Comparison of ENCODE assay signal across 9 mouse cellular contexts in genomic region chr7:46918678-46919371, GRCm38 (mm10). TPM values are rescaled to one million over a fixed set of nuclear protein-coding genes. Genes with fewer than 3 reads are reported as not detected.
DNase-seq lines count a peak whose midpoint lies in the region; ATAC-seq and TF ChIP-seq lines count a peak whose summit lies in the region.
"Had no signal": no experiment of that assay in that cellular context is flagged by ENCODE, and none has a peak within 500 bp of the region (broad histone marks: within the 10 kb centered on the region; RNA-seq: fewer than 3 reads in every experiment).

No protein-coding gene starts in this region.

- peak overlapping the region; percentile 96 for H3K4me3 ChIP-seq in heart, embryonic 16.5 days (ENCODE audit: low read length)
- peak overlapping the region; percentile 86 to 95 for H3K4me3 ChIP-seq in MEL (ENCODE audit: control insufficient read depth in 1 of 2, insufficient read depth in 1 of 2, low read depth in 2 of 2, low read length in 2 of 2)
- peak overlapping the region; percentile 90 for H3K4me3 ChIP-seq in forebrain, embryonic 11.5 days (ENCODE audit: low read depth, low read length)
- peak overlapping the region; percentile 99 for H3K4me3 ChIP-seq in liver, embryonic 12.5 days
- H3K4me3 ChIP-seq in stomach, embryonic 16.5 days (replicated peaks; ENCODE audit: low read length) = peak overlapping the region; percentile 92

- no peak for TF ChIP-seq RAD21 in MEL (IDR thresholded peaks at IDR 0.05; ENCODE audit: low read depth, low read length)

- no peaks in the 10 kb centered on the region for H3K9me3 ChIP-seq in heart, embryonic 16.5 days (replicated peaks; ENCODE audit: control insufficient read depth, low read length)
- H3K9me3 ChIP-seq in MEL (replicated peaks; ENCODE audit: insufficient read depth, low read length) = no peaks in the 10 kb centered on the region
- no peaks in the 10 kb centered on the region for H3K9me3 ChIP-seq in forebrain, embryonic 11.5 days (ENCODE audit: control insufficient read depth, low read length)
- H3K9me3 ChIP-seq in liver, embryonic 12.5 days (replicated peaks) = no peaks in the 10 kb centered on the region
- H3K9me3 ChIP-seq in stomach, embryonic 16.5 days (replicated peaks; ENCODE audit: control insufficient read depth, low read length) = no peaks in the 10 kb centered on the region

- DNase-seq in heart, postnatal 4 days = no peak
- DNase-seq in MEL (ENCODE audit: low read depth, low spot score) = peak; percentile 74
- no peak for DNase-seq in forebrain, embryonic 11.5 days (ENCODE audit: low spot score)
- no peak for DNase-seq in T-cell, adult 2 months (ENCODE audit: low spot score)

- TF ChIP-seq EP300 in MEL (IDR thresholded peaks at IDR 0.05; ENCODE audit: low read depth in 1 of 2, low read length in 2 of 2) = peak; percentile 38 to 57; a peak in 3 of 4 replicates

- peaks cover 22% of the 10 kb centered on the region for H3K4me1 ChIP-seq in heart, embryonic 16.5 days (ENCODE audit: control insufficient read depth, insufficient read depth, low read length)
- H3K4me1 ChIP-seq in MEL (ENCODE audit: control insufficient read depth in 1 of 2, insufficient read depth in 2 of 2, low read length in 2 of 2) = peaks cover 8 to 30% of the 10 kb centered on the region in 2 experiments
- H3K4me1 ChIP-seq in forebrain, embryonic 11.5 days (replicated peaks; ENCODE audit: control insufficient read depth, insufficient read depth, low read length) = peaks cover 9% of the 10 kb centered on the region; the same call in 1 of the 2 replicates
- H3K4me1 ChIP-seq in liver, embryonic 12.5 days = peaks cover 40% of the 10 kb centered on the region
- H3K4me1 ChIP-seq in stomach, embryonic 16.5 days (ENCODE audit: control insufficient read depth, insufficient read depth, low read length) = peaks cover 13% of the 10 kb centered on the region; the same call in 1 of the 2 replicates

- peak overlapping the region; percentile 98 for H3K9ac ChIP-seq in heart, embryonic 16.5 days (ENCODE audit: low read length)
- H3K9ac ChIP-seq in MEL (ENCODE audit: control insufficient read depth, low read depth, low read length, poor library complexity, severe bottlenecking) = peak overlapping the region; percentile 98
- peak overlapping the region; percentile 94 for H3K9ac ChIP-seq in forebrain, embryonic 11.5 days (ENCODE audit: low read length)
- peak overlapping the region; percentile 89 for H3K9ac ChIP-seq in liver, embryonic 12.5 days
- H3K9ac ChIP-seq in stomach, embryonic 16.5 days (ENCODE audit: low read length) = peak overlapping the region; percentile 98

- ATAC-seq in heart, embryonic 16.5 days (replicated peaks; ENCODE audit: extremely low read depth, insufficient read depth, low FRiP score) = no peak
- no peak for ATAC-seq in forebrain, embryonic 11.5 days (replicated peaks; ENCODE audit: low FRiP score)
- ATAC-seq in liver, embryonic 12.5 days = no peak
- ATAC-seq in stomach, embryonic 16.5 days (ENCODE audit: insufficient read depth, low FRiP score) = no peak
- no peak for ATAC-seq in megakaryocyte-erythroid progenitor cell, adult 5-6 weeks (replicated peaks; ENCODE audit: low FRiP score, low TSS enrichment, poor library complexity, severe bottlenecking)

- WGBS in heart, embryonic 16.5 days = 8% methylated on average over 13 of the region's 13 CpGs
- 20% methylated on average over 13 of the region's 13 CpGs for WGBS in forebrain, embryonic 11.5 days
- WGBS in liver, embryonic 12.5 days (ENCODE audit: insufficient replicate concordance) = 4% methylated on average over 13 of the region's 13 CpGs
- 12% methylated on average over 13 of the region's 13 CpGs for WGBS in stomach, embryonic 16.5 days

- H3K27ac ChIP-seq in heart, embryonic 16.5 days (ENCODE audit: low read length) = peak overlapping the region; percentile 98
- H3K27ac ChIP-seq in MEL (ENCODE audit: control insufficient read depth, low read depth, low read length) = peak overlapping the region; percentile 21
- peak overlapping the region; percentile 91 for H3K27ac ChIP-seq in forebrain, embryonic 11.5 days (ENCODE audit: low read depth, low read length)
- peak overlapping the region; percentile 94 for H3K27ac ChIP-seq in liver, embryonic 12.5 days
- H3K27ac ChIP-seq in stomach, embryonic 16.5 days (ENCODE audit: low read length) = peak overlapping the region; percentile 98

- H3K27me3 ChIP-seq in heart, embryonic 16.5 days (ENCODE audit: control insufficient read depth, insufficient read depth, low read length) = no peaks in the 10 kb centered on the region
- H3K27me3 ChIP-seq in MEL (ENCODE audit: control insufficient read depth in 1 of 2, insufficient read depth in 2 of 2, low read length in 2 of 2) = no peaks in the 10 kb centered on the region
- no peaks in the 10 kb centered on the region for H3K27me3 ChIP-seq in forebrain, embryonic 11.5 days (ENCODE audit: control insufficient read depth, insufficient read depth, low read length)
- H3K27me3 ChIP-seq in liver, embryonic 12.5 days (replicated peaks) = no peaks in the 10 kb centered on the region
- H3K27me3 ChIP-seq in stomach, embryonic 16.5 days (ENCODE audit: control insufficient read depth, insufficient read depth, low read length) = no peaks in the 10 kb centered on the region

- peaks cover 3% of the 10 kb centered on the region; the same call in 1 of the 2 replicates for H3K36me3 ChIP-seq in heart, embryonic 16.5 days (ENCODE audit: control insufficient read depth, insufficient read depth)
- peaks cover 0 to 27% of the 10 kb centered on the region in 2 experiments; a peak in 3 of 4 replicates for H3K36me3 ChIP-seq in MEL (ENCODE audit: control insufficient read depth in 1 of 2, insufficient read depth in 2 of 2, low read length in 2 of 2)
- H3K36me3 ChIP-seq in forebrain, embryonic 11.5 days (ENCODE audit: control insufficient read depth, insufficient read depth, low read length) = no peaks in the 10 kb centered on the region
- H3K36me3 ChIP-seq in liver, embryonic 12.5 days = peaks cover 21% of the 10 kb centered on the region
- no peaks in the 10 kb centered on the region for H3K36me3 ChIP-seq in stomach, embryonic 16.5 days (ENCODE audit: control insufficient read depth, insufficient read depth, low read length)

- TF ChIP-seq POLR2A in MEL (IDR thresholded peaks at IDR 0.05; ENCODE audit: control insufficient read depth in 1 of 2, insufficient read depth in 1 of 2, low read depth in 1 of 2, low read length in 2 of 2, poor library complexity in 1 of 2) = no peak

- peak overlapping the region; percentile 77 for H3K4me2 ChIP-seq in heart, embryonic 16.5 days (ENCODE audit: low read depth, low read length)
- peak overlapping the region; percentile 84 for H3K4me2 ChIP-seq in forebrain, embryonic 11.5 days (ENCODE audit: low read depth, low read length, severe bottlenecking)
- peak overlapping the region; percentile 81 for H3K4me2 ChIP-seq in liver, embryonic 12.5 days
- peak overlapping the region; percentile 63 for H3K4me2 ChIP-seq in stomach, embryonic 16.5 days (ENCODE audit: low read depth, low read length)

- peaks cover 29% of the 10 kb centered on the region for H3K79me2 ChIP-seq in MEL (ENCODE audit: control insufficient read depth, insufficient read depth, low read length, poor library complexity)

- TF ChIP-seq CTCF in MEL (IDR thresholded peaks at IDR 0.05 in 2 of 3, conservative IDR thresholded peaks at IDR 0.05 in 1 of 3; ENCODE audit: control insufficient read depth in 1 of 3, insufficient read depth in 1 of 3, low read depth in 2 of 3, low read length in 3 of 3, poor library complexity in 1 of 3, severe bottlenecking in 1 of 3) = no peak

TF ChIP-seq in MEL, 35 proteins besides CTCF, POLR2A, EP300 and RAD21 (continues in another document):
- TF ChIP-seq SIN3A (IDR thresholded peaks at IDR 0.05; ENCODE audit: low read length) (no peak), ETS1 (IDR thresholded peaks at IDR 0.05; ENCODE audit: low read depth, low read length) (no peak), TCF12 (IDR thresholded peaks at IDR 0.05; ENCODE audit: low read depth, low read length) (peak; percentile 28; the same call in 1 of the 2 replicates)

RNA-seq across cellular contexts. Expression of gene Tsg101, which starts 0.9 kb away (rescaled TPM):
- polyA plus RNA-seq in heart, embryonic 16.5 days (2015; fragmentation: Nextera tagmentation; extraction: Ambion mirVana) = 161 and 164 TPM in 2 replicates
- total RNA-seq in heart, postnatal 4 days (2021) = 10 to 100 TPM; 87.5 to 92.4 TPM
- total RNA-seq in MEL (2012; rRNA removed) = 21.3 and 25.3 TPM in 2 replicates
- polyA plus RNA-seq in MEL (2012; ENCODE audit: insufficient read depth in 1 of 2, insufficient read length in 2 of 2, low read depth in 1 of 2, low replicate concordance in 2 of 2, missing spikeins in 1 of 2) = 10 to 100 TPM in 1 of 2 experiments, not detected in 1; 88.9 TPM
- 311 and 322 TPM in 2 replicates for polyA plus RNA-seq in forebrain, embryonic 11.5 days (2014; fragmentation: Nextera tagmentation; extraction: Ambion mirVana)
- 84.7 and 87.5 TPM in 2 replicates for polyA plus RNA-seq in liver, embryonic 12.5 days (2016; fragmentation: Nextera tagmentation; extraction: Ambion mirVana)
- polyA plus RNA-seq in stomach, embryonic 16.5 days (2015; fragmentation: Nextera tagmentation; extraction: Ambion mirVana) = 137 and 140 TPM in 2 replicates
- total RNA-seq in megakaryocyte-erythroid progenitor cell, adult 5-6 weeks (2014; fragmentation: Nextera tagmentation) = 69.9 and 95.9 TPM in 2 replicates
- 42.1 and 79.1 TPM in 2 replicates for total RNA-seq in megakaryocyte-erythroid progenitor cell, adult 5-6 weeks (2017)

RNA-seq across cellular contexts. Expression of gene Uevld, which starts 39.5 kb away (rescaled TPM):
- polyA plus RNA-seq in heart, embryonic 16.5 days (2015; fragmentation: Nextera tagmentation; extraction: Ambion mirVana) = 7.9 and 8.4 TPM in 2 replicates
- 10 to 100 TPM; 14.9 to 16.8 TPM for total RNA-seq in heart, postnatal 4 days (2021)
- 1.9 and 2.8 TPM in 2 replicates for total RNA-seq in MEL (2012; rRNA removed)
- 1 to 10 TPM in 1 of 2 experiments, not detected in 1; 5.4 TPM for polyA plus RNA-seq in MEL (2012; ENCODE audit: insufficient read depth in 1 of 2, insufficient read length in 2 of 2, low read depth in 1 of 2, low replicate concordance in 2 of 2, missing spikeins in 1 of 2)
- 13.9 and 14.3 TPM in 2 replicates for polyA plus RNA-seq in forebrain, embryonic 11.5 days (2014; fragmentation: Nextera tagmentation; extraction: Ambion mirVana)
- polyA plus RNA-seq in liver, embryonic 12.5 days (2016; fragmentation: Nextera tagmentation; extraction: Ambion mirVana) = 6.9 and 7.1 TPM in 2 replicates
- 11.6 and 12.6 TPM in 2 replicates for polyA plus RNA-seq in stomach, embryonic 16.5 days (2015; fragmentation: Nextera tagmentation; extraction: Ambion mirVana)
- 11.1 and 12.0 TPM in 2 replicates for total RNA-seq in megakaryocyte-erythroid progenitor cell, adult 5-6 weeks (2014; fragmentation: Nextera tagmentation)
- 7.9 and 8.0 TPM in 2 replicates for total RNA-seq in megakaryocyte-erythroid progenitor cell, adult 5-6 weeks (2017)

RNA-seq across cellular contexts. Expression of gene Ldhc, which starts 57.8 kb away (rescaled TPM):
- polyA plus RNA-seq in heart, embryonic 16.5 days (2015; fragmentation: Nextera tagmentation; extraction: Ambion mirVana) = not detected in 2 replicates
- not detected for total RNA-seq in heart, postnatal 4 days (2021)
- not detected in 2 replicates for total RNA-seq in MEL (2012; rRNA removed)
- polyA plus RNA-seq in MEL (2012; ENCODE audit: insufficient read depth in 1 of 2, insufficient read length in 2 of 2, low read depth in 1 of 2, low replicate concordance in 2 of 2, missing spikeins in 1 of 2) = not detected
- polyA plus RNA-seq in forebrain, embryonic 11.5 days (2014; fragmentation: Nextera tagmentation; extraction: Ambion mirVana) = 0.13 TPM in 1 of 2 replicates, not detected in the other
- 0.15 and 0.22 TPM in 2 replicates for polyA plus RNA-seq in liver, embryonic 12.5 days (2016; fragmentation: Nextera tagmentation; extraction: Ambion mirVana)
- not detected in 2 replicates for polyA plus RNA-seq in stomach, embryonic 16.5 days (2015; fragmentation: Nextera tagmentation; extraction: Ambion mirVana)
- not detected in 2 replicates for total RNA-seq in megakaryocyte-erythroid progenitor cell, adult 5-6 weeks (2014; fragmentation: Nextera tagmentation)
- total RNA-seq in megakaryocyte-erythroid progenitor cell, adult 5-6 weeks (2017) = not detected in 2 replicates
- total RNA-seq: common myeloid progenitor, adult 5-6 weeks had no signal

Comparison
In these comparisons a context has a peak if more than half of its experiments do, and no peak if none do; other contexts are left out.
1. H3K27ac ChIP-seq: peak in every context shown above with its lines; median percentile 98 in heart, embryonic 16.5 days; 98 in stomach, embryonic 16.5 days; 94 in liver, embryonic 12.5 days; 91 in forebrain, embryonic 11.5 days; 21 in MEL.